Mouse (Mus musculus): ENCODE data around the gene Vps8. TPM values are rescaled to one million over a fixed set of nuclear protein-coding genes. Genes with fewer than 3 reads are reported as not detected.
"Not testable (repeated sequence)": the region's sequence is repeated elsewhere in the genome, so short reads cannot be mapped to it uniquely, and the experiment has no call there.

Gene Vps8
- polyA plus RNA-seq, 1 experiment from 2014 or later = 20.1 TPM

DNA sequence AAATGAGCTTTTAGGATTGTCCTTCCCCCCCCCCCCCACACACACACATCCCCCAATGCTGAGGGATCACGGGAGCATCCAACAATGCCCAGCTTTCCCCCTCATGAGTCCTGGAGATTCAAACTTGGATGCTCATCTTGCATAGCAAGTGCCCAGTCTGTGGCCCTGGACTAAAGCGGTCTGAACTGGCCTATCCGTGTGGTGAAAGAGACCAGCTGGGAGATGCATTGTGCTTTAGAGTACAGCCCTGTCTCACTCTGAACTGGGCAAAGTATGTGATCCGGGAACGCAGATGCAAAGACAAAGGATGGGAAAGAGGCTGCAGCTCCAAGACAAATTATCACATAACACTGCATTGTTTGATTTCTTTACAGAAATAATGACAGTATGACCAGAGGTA lies 231.5 kb downstream of the Vps8 start:
- H3K9me3 ChIP-seq (replicated peaks; ENCODE audit: control insufficient read depth, low read length) = no peaks in the 10 kb centered on the region
- no peak overlapping the region for H3K9ac ChIP-seq (ENCODE audit: low read length)
- ATAC-seq (ENCODE audit: insufficient read depth, low FRiP score) = no peak
- 76% methylated on average over 5 of the region's 5 CpGs for WGBS
- H3K36me3 ChIP-seq (ENCODE audit: control insufficient read depth, insufficient read depth, low read length) = no peaks in the 10 kb centered on the region
- H3K4me1 ChIP-seq (ENCODE audit: control insufficient read depth, insufficient read depth, low read length) = no peaks in the 10 kb centered on the region
- H3K27me3 ChIP-seq (ENCODE audit: control insufficient read depth, insufficient read depth, low read length) = no peaks in the 10 kb centered on the region
- H3K4me2 ChIP-seq (ENCODE audit: low read depth, low read length) = no peak overlapping the region
- H3K4me3 ChIP-seq (replicated peaks; ENCODE audit: low read length) = no peak overlapping the region
- H3K27ac ChIP-seq (ENCODE audit: low read length) = no peak overlapping the region

DNA sequence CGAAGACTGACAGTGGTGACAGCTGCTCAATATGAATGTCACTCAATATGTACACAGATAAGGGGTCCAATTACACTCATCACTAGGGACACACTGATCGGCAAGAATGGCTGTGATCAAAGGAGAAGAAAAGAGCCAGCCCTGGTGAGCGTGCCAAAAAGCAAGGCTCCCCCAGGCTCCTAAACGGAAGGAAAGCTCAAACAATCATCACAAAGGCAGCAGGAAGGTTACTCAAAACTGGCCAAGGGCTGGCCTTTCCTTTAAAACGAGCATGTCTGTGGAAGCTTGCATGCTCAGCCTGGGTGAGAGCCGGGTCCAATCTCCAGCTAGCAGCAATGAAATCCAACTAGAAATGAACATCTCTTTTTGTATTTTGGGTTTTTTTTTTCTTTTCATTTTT lies 232.4 kb downstream of the Vps8 start:
- H3K36me3 ChIP-seq (ENCODE audit: control insufficient read depth, insufficient read depth, low read length) = no peaks in the 10 kb centered on the region
- H3K27ac ChIP-seq (ENCODE audit: low read length) = no peak overlapping the region
- H3K4me1 ChIP-seq (ENCODE audit: control insufficient read depth, insufficient read depth, low read length) = no peaks in the 10 kb centered on the region
- 45% methylated on average over 6 of the region's 6 CpGs for WGBS
- no peak for ATAC-seq (ENCODE audit: insufficient read depth, low FRiP score)
- no peak overlapping the region for H3K4me2 ChIP-seq (ENCODE audit: low read depth, low read length)
- H3K9ac ChIP-seq (ENCODE audit: low read length) = no peak overlapping the region
- no peaks in the 10 kb centered on the region for H3K27me3 ChIP-seq (ENCODE audit: control insufficient read depth, insufficient read depth, low read length)
- no peak overlapping the region for H3K4me3 ChIP-seq (replicated peaks; ENCODE audit: low read length)
- H3K9me3 ChIP-seq (replicated peaks; ENCODE audit: control insufficient read depth, low read length) = no peaks in the 10 kb centered on the region

DNA sequence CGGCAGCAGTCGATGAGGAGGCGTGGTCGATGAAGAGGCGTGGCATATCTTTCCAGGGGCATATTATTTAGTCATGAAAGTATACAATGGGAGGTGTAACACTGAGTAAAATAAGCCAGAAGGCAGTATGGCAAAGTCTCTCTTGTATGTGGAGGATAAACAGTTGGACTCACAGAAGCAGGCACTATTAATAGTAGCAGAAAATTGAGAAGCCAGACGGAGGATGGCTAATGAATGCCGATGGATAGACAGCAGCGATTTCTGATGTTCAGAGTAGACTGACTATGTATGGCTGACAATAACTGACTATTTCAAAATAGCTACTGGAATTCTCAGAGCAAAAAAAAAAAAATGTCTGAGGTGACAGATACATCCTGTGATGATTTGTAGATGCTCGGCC lies 233.0 kb downstream of the Vps8 start:
- no peaks in the 10 kb centered on the region for H3K27me3 ChIP-seq (ENCODE audit: control insufficient read depth, insufficient read depth, low read length)
- ATAC-seq (ENCODE audit: insufficient read depth, low FRiP score) = no peak
- H3K9me3 ChIP-seq (replicated peaks; ENCODE audit: control insufficient read depth, low read length) = no peaks in the 10 kb centered on the region
- no peak overlapping the region for H3K9ac ChIP-seq (ENCODE audit: low read length)
- no peak overlapping the region for H3K4me3 ChIP-seq (replicated peaks; ENCODE audit: low read length)
- 85% methylated on average over 9 of the region's 9 CpGs for WGBS
- no peak overlapping the region for H3K4me2 ChIP-seq (ENCODE audit: low read depth, low read length)
- no peaks in the 10 kb centered on the region for H3K4me1 ChIP-seq (ENCODE audit: control insufficient read depth, insufficient read depth, low read length)
- no peak overlapping the region for H3K27ac ChIP-seq (ENCODE audit: low read length)
- H3K36me3 ChIP-seq (ENCODE audit: control insufficient read depth, insufficient read depth, low read length) = no peaks in the 10 kb centered on the region

DNA sequence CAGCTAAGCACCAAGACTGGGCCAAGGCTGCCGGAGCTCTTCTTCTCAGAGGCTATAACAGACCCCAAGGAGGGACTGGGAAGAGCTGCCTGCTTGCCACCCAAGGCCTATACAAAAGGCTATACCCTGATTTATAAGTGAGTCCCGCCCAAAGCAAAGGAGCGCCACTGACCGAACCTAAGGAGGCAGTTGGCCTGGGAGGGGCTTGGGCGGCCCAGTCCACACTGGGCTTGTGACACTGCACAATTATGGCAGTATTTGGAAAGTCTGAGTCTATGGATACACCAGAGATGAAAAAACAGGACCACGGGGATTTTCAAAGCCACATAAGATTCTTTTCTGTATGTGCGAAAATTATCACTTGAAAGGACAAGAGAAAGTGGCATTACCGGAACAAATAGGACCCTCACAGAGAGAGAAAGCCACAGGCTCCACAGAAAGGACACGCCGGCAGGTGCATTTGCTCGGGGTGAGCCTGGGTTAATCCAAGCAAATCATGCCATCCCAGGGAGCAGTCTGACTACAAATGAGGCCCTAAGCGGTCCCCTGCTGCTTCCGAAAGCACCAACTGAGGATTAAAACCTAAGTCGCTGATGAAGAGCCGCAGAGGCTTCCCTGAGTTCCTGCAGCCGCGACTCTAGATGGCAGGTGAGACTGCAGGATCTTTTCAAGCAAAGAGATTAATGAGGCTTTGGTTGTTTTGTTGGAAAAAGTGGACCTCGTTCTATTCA lies 241.9 kb downstream of the Vps8 start:
- Histone ChIP-seq H3K4me1 (ENCODE audit: control insufficient read depth, insufficient read depth, low read length) (no peaks in the 10 kb centered on the region), H3K9me3 (replicated peaks; ENCODE audit: control insufficient read depth, low read length) (0 out of 2 replicates have a peak, but pooled peaks cover 3% of the 10 kb centered on the region), H3K4me2 (ENCODE audit: low read depth, low read length) (no peak overlapping the region), H3K36me3 (ENCODE audit: control insufficient read depth, insufficient read depth, low read length) (no peaks in the 10 kb centered on the region), H3K9ac (ENCODE audit: low read length) (no peak overlapping the region), H3K27me3 (ENCODE audit: control insufficient read depth, insufficient read depth, low read length) (no peaks in the 10 kb centered on the region), H3K27ac (ENCODE audit: low read length) (no peak overlapping the region), H3K4me3 (replicated peaks; ENCODE audit: low read length) (no peak overlapping the region)
- ATAC-seq (ENCODE audit: insufficient read depth, low FRiP score) = no peak
- 35% methylated on average over 18 of the region's 18 CpGs for WGBS

GRCm38 (mm10) chr16:21665423-21665986 lies 242.6 kb downstream of the Vps8 start:
- Histone ChIP-seq H3K27ac (ENCODE audit: low read length) (no peak overlapping the region), H3K4me1 (ENCODE audit: control insufficient read depth, insufficient read depth, low read length) (no peaks in the 10 kb centered on the region), H3K9ac (ENCODE audit: low read length) (no peak overlapping the region), H3K4me2 (ENCODE audit: low read depth, low read length) (no peak overlapping the region), H3K36me3 (ENCODE audit: control insufficient read depth, insufficient read depth, low read length) (no peaks in the 10 kb centered on the region), H3K4me3 (replicated peaks; ENCODE audit: low read length) (no peak overlapping the region), H3K27me3 (ENCODE audit: control insufficient read depth, insufficient read depth, low read length) (no peaks in the 10 kb centered on the region), H3K9me3 (replicated peaks; ENCODE audit: control insufficient read depth, low read length) (0 out of 2 replicates have a peak, but pooled peaks cover 3% of the 10 kb centered on the region)
- ATAC-seq (ENCODE audit: insufficient read depth, low FRiP score) = no peak
- WGBS = 35% methylated on average over 4 of the region's 4 CpGs

- 69% methylated on average over 4 of the region's 4 CpGs for WGBS
Measured at GRCm38 (mm10) chr16:21671878-21672277, 249.0 kb downstream of the Vps8 start.

GRCm38 (mm10) chr16:21673046-21673445 lies 250.1 kb downstream of the Vps8 start:
- not testable (repeated sequence) for H3K36me3 ChIP-seq (ENCODE audit: control insufficient read depth, insufficient read depth, low read length); H3K9ac ChIP-seq (ENCODE audit: low read length); H3K4me1 ChIP-seq (ENCODE audit: control insufficient read depth, insufficient read depth, low read length); H3K27me3 ChIP-seq (ENCODE audit: control insufficient read depth, insufficient read depth, low read length); ATAC-seq (ENCODE audit: insufficient read depth, low FRiP score); H3K9me3 ChIP-seq (replicated peaks; ENCODE audit: control insufficient read depth, low read length); H3K27ac ChIP-seq (ENCODE audit: low read length); H3K4me3 ChIP-seq (replicated peaks; ENCODE audit: low read length); H3K4me2 ChIP-seq (ENCODE audit: low read depth, low read length)

More at GRCm38 (mm10) chr16:21671878-21672277, 249.0 kb downstream of the Vps8 start:
- no peak overlapping the region for H3K9ac ChIP-seq (ENCODE audit: low read length)
- no peaks in the 10 kb centered on the region for H3K4me1 ChIP-seq (ENCODE audit: control insufficient read depth, insufficient read depth, low read length)
- H3K4me3 ChIP-seq (replicated peaks; ENCODE audit: low read length) = no peak overlapping the region
- no peak overlapping the region for H3K27ac ChIP-seq (ENCODE audit: low read length)
- no peaks in the 10 kb centered on the region for H3K36me3 ChIP-seq (ENCODE audit: control insufficient read depth, insufficient read depth, low read length)
- H3K27me3 ChIP-seq (ENCODE audit: control insufficient read depth, insufficient read depth, low read length) = no peaks in the 10 kb centered on the region
- 0 out of 2 replicates have a peak, but pooled peaks cover 3% of the 10 kb centered on the region for H3K9me3 ChIP-seq (replicated peaks; ENCODE audit: control insufficient read depth, low read length)
- no peak for ATAC-seq (ENCODE audit: insufficient read depth, low FRiP score)
- no peak overlapping the region for H3K4me2 ChIP-seq (ENCODE audit: low read depth, low read length)

GRCm38 (mm10) chr16:21673651-21674050 lies 250.7 kb downstream of the Vps8 start:
- WGBS = 91% methylated on average over 1 of the region's 1 CpGs
- H3K27me3 ChIP-seq (ENCODE audit: control insufficient read depth, insufficient read depth, low read length); H3K9ac ChIP-seq (ENCODE audit: low read length); H3K4me3 ChIP-seq (replicated peaks; ENCODE audit: low read length); H3K4me1 ChIP-seq (ENCODE audit: control insufficient read depth, insufficient read depth, low read length); ATAC-seq (ENCODE audit: insufficient read depth, low FRiP score); H3K9me3 ChIP-seq (replicated peaks; ENCODE audit: control insufficient read depth, low read length); H3K27ac ChIP-seq (ENCODE audit: low read length); H3K36me3 ChIP-seq (ENCODE audit: control insufficient read depth, insufficient read depth, low read length); H3K4me2 ChIP-seq (ENCODE audit: low read depth, low read length): not testable (repeated sequence)

- H3K36me3 ChIP-seq (ENCODE audit: control insufficient read depth, insufficient read depth, low read length) = no peaks in the 10 kb centered on the region
- 87% methylated on average over 7 of the region's 7 CpGs for WGBS
- H3K27me3 ChIP-seq (ENCODE audit: control insufficient read depth, insufficient read depth, low read length) = no peaks in the 10 kb centered on the region
- H3K9me3 ChIP-seq (replicated peaks; ENCODE audit: control insufficient read depth, low read length) = no peaks in the 10 kb centered on the region
- no peak for ATAC-seq (ENCODE audit: insufficient read depth, low FRiP score)
- H3K27ac ChIP-seq (ENCODE audit: low read length) = no peak overlapping the region
- H3K9ac ChIP-seq (ENCODE audit: low read length) = no peak overlapping the region
- H3K4me1 ChIP-seq (ENCODE audit: control insufficient read depth, insufficient read depth, low read length) = 0 out of 2 replicates have a peak, but pooled peaks cover 2% of the 10 kb centered on the region
- no peak overlapping the region for H3K4me2 ChIP-seq (ENCODE audit: low read depth, low read length)
- no peak overlapping the region for H3K4me3 ChIP-seq (replicated peaks; ENCODE audit: low read length)
Measured at GRCm38 (mm10) chr16:21676791-21677190, 253.9 kb downstream of the Vps8 start.
